Mouse (Mus musculus) liver (tissue): ENCODE measurements at regions not wholly inside any gene's neighbourhood (a gene's known extent, or its start where the extent isn't known, plus 50 kb on each side); places are given as distances from the start of the nearest gene placed in this dataset.
"Not testable (repeated sequence)": the region's sequence is repeated elsewhere in the genome, so short reads cannot be mapped to it uniquely, and the experiment has no call there.

Source experiments
- DNase-seq: peaks from one replicate; pipeline ENCODE4 v3.0.0-alpha.2; 2020; ENCODE audit warnings: mixed read lengths

- DNase-seq: no peak
Measured at GRCm38 (mm10) chr11:16649599-16649998, 102.4 kb upstream of the Egfr start.

DNA sequence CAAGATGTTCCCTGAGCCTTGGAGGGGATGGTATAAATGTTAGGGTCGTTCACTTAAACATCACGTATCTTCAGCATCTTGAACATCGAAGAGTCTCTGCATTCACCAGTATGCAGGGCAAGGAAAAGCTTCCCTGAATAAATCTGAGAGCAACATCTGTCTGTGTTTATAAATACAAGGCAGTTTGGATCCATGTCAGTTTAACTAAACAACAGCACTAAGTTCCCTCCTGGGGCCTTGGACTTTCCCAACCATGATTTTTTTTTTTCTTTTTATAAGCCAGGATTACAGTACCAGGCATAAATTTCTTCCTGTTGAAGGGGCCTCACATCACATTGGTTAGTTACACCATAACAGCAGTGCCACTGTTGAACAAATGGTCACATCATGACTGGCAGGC is 88.2 kb upstream of the Egfr start:
- no peak for DNase-seq

- DNase-seq: no peak
Measured at GRCm38 (mm10) chr11:16669453-16670251, 82.4 kb upstream of the Egfr start.

DNA sequence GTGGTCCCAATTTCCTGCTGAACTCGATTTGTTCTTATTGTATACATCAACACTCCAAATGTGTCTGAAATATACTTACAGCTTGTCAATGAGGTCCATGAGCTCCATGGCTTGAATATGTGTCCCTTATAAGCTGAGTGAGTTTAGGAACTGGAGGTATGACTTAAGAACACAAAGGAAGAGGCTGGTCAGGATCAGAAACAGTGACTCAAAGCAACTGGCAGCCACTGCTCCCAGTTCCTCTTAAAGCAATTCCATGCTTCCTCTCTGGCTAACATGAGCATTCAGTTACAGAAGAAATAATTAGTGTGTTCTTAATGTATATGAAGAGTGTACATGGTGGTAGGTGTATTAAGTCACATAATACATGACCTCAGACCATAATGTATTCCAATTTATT is 81.7 kb upstream of the Egfr start:
- DNase-seq: no peak

GRCm38 (mm10) chr11:16675951-16676350 is 76.1 kb upstream of the Egfr start:
- DNase-seq: not testable (repeated sequence)

- DNase-seq: no peak
Measured at GRCm38 (mm10) chr11:16683538-16683937, 68.5 kb upstream of the Egfr start.

DNA sequence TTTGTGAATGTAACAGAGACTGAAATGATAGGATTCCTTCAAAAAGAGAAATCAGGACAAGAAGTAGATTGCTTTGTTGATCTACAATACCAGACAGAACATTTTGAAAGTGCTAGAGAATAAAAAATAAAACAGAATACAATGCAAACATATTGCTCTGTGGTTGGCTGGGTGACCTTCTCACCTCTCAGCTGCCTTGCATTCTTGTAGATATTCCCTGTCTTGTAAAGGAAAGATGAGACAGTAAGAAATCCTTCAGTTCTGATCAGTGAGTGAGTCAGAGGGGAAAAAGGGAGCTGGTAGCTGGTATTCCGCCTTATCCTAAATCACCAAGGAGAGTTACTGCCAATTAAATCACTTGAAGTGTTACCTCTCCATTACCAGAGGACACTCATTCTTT is 56.4 kb upstream of the Egfr start:
- no peak for DNase-seq

DNA sequence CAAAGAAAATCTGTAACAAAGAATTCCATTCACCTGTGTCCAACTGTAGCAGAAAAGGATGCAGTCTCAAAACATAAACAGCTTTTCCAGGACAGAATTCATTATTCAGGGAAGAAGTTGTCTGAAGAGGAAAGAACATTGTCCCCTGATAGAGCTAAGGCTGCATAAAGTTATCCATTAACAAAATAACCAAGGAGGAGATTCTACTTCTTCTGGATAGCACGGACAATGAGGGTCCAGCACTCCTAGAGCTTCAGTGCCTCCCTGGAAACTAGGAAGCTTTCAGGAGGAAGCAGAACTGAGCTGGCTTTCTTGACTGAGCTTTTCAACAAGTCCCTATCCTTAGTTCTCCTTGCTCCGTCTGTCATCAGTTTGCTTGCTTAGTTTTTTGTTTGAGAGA is 55.2 kb upstream of the Egfr start:
- no peak for DNase-seq

GRCm38 (mm10) chr11:16701826-16702225 is 50.2 kb upstream of the Egfr start:
- no peak for DNase-seq
